Mouse (Mus musculus): ENCODE data around the gene Gan.

DNA sequence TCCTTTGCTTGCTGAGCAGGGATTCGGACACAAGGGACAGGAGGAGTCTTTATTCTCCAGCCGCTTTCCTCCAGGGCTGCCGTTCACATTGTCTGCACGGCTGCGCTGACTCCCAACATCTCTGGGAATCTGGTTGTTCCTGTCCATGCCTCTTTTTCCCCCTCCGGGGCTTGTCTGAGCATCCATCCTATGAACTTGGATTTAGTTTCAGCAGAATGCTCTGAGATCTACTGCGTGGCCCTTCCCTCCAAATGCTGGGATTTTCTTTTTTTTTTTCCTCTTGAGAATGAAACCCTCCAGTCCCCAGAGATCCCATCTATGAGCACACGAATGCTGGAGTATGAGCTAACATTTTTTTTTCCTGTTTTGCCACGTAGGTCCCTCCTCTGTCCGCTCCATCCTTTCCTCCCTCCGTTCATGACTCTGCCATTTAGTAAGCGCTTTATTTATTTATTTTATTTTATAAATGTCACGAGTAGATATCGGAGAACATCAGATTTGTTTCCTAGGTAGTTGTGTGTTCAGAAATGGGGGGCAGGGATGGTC is 103.1 kb downstream of the Gan start:
- TF ChIP-seq GATA1 (IDR thresholded peaks at IDR 0.05; ENCODE audit: borderline replicate concordance, low read length) (no peak), FLI1 (IDR thresholded peaks at IDR 0.05; ENCODE audit: low read length) (no peak)
